Mouse (Mus musculus): ENCODE measurements at regions not wholly inside any gene's neighbourhood (a gene's known extent, or its start where the extent isn't known, plus 50 kb on each side); places are given as distances from the start of the nearest gene placed in this dataset.

DNA sequence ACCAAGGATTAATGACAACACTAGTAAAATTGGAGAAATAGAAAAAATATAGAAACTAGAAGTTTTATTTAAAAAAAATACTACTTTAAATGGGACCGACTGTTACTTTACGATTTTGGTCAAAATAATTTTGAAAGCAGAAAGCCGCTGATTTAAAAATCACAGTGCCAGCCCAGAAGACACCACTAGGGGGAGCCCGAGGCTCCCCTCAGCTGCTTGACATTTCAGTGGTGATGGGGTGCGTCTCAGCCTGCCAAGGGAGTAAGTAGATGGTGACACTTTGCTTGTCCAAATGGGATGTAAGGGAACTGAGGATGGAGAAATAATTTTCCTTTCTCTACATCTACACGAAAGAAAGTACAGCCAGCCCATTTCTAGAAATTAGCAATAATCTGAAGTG lies 257.0 kb downstream of the Ankrd50 start:
- no peak overlapping the region for H3K9ac ChIP-seq (ENCODE audit: low read depth, low read length)
- no peaks in the 10 kb centered on the region for H3K27me3 ChIP-seq (ENCODE audit: control insufficient read depth, insufficient read depth, low read length)
- H3K9me3 ChIP-seq (ENCODE audit: control insufficient read depth, low read length): no peaks in the 10 kb centered on the region
- no peaks in the 10 kb centered on the region for H3K36me3 ChIP-seq (ENCODE audit: control insufficient read depth, insufficient read depth, low read length)
- 30% methylated on average over 6 of the region's 6 CpGs for WGBS
- H3K27ac ChIP-seq (ENCODE audit: low read depth, low read length): no peak overlapping the region
- H3K4me3 ChIP-seq (ENCODE audit: low read length): no peak overlapping the region
- ATAC-seq (ENCODE audit: low FRiP score, low TSS enrichment): no peak
- peaks cover 11% of the 10 kb centered on the region; the same call in 1 of the 2 replicates for H3K4me1 ChIP-seq (ENCODE audit: control insufficient read depth, insufficient read depth, low read length)
- no peak overlapping the region for H3K4me2 ChIP-seq (replicated peaks; ENCODE audit: low read depth, low read length)

DNA sequence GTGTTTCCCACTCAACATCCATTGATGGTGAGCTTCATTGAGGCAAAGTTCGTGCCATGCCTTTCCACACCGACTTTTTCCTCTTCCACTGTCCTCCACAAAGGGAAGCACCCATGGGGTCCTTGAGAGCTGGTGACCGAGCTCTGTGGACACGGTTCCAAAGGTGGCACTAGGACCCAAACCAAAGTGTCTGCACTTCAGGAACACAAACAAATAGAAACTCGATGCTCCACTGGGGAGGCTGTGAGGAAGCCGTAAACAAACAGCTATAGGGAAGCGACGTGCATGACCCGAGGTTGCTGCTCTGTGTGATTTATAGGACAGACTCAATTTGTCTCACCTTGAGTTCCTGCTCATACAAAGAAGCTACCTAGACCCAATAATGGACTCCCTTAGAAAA lies 257.5 kb downstream of the Ankrd50 start:
- no peak overlapping the region for H3K4me3 ChIP-seq (ENCODE audit: low read length)
- H3K27ac ChIP-seq (ENCODE audit: low read depth, low read length): no peak overlapping the region
- no peaks in the 10 kb centered on the region for H3K9me3 ChIP-seq (ENCODE audit: control insufficient read depth, low read length)
- no peak overlapping the region for H3K4me2 ChIP-seq (replicated peaks; ENCODE audit: low read depth, low read length)
- H3K27me3 ChIP-seq (ENCODE audit: control insufficient read depth, insufficient read depth, low read length): no peaks in the 10 kb centered on the region
- peaks cover 6% of the 10 kb centered on the region; the same call in 1 of the 2 replicates for H3K4me1 ChIP-seq (ENCODE audit: control insufficient read depth, insufficient read depth, low read length)
- no peaks in the 10 kb centered on the region for H3K36me3 ChIP-seq (ENCODE audit: control insufficient read depth, insufficient read depth, low read length)
- 0 out of 2 replicates have a peak, but pooled peaks have one; percentile 32 for ATAC-seq (ENCODE audit: low FRiP score, low TSS enrichment)
- WGBS: 46% methylated on average over 9 of the region's 9 CpGs
- no peak overlapping the region for H3K9ac ChIP-seq (ENCODE audit: low read depth, low read length)

DNA sequence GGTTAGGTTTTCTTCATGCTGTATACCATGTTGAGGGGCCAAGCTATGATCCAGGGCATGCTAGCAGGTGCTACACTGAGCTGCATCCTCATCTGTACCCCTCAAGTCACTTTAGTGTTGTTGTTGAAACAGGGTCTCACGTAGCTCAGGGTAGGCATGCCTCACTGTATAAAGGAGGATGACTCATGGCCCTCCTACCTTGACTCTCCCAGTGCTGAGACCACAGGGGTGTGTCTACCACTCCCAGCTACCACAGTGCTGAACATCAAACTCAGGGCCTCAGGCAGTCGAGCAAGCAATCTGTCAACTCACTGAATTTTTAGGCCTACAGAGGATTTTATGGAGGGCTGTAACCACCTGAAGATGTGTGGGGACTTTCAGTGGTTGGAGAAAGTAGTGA lies 258.5 kb downstream of the Ankrd50 start:
- 53% methylated on average over 2 of the region's 2 CpGs for WGBS

DNA sequence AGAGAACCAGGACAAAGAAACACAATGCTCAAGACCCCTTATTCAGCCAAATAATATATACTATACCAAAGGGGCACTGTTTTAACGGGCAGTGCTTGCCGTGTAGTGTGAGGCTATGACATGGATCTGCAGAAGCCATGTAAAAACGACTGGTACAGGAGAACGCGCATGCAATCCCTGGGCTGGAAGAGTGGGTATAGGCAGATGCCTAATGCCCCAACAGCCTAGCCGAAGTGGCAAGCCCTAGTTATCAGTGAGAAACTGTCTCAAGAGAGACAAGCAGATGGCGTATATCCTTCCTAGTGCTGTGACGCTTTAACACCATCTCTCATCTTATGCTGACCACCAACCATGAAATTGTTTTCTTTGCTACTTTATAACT lies 262.8 kb downstream of the Ankrd50 start:
- 80% methylated on average over 8 of the region's 8 CpGs for WGBS
- Histone ChIP-seq H3K4me2 (replicated peaks; ENCODE audit: low read depth, low read length) (no peak overlapping the region), H3K27me3 (ENCODE audit: control insufficient read depth, insufficient read depth, low read length) (no peaks in the 10 kb centered on the region), H3K9me3 (ENCODE audit: control insufficient read depth, low read length) (no peaks in the 10 kb centered on the region), H3K4me3 (ENCODE audit: low read length) (no peak overlapping the region), H3K36me3 (ENCODE audit: control insufficient read depth, insufficient read depth, low read length) (no peaks in the 10 kb centered on the region), H3K4me1 (ENCODE audit: control insufficient read depth, insufficient read depth, low read length) (no peaks in the 10 kb centered on the region), H3K9ac (ENCODE audit: low read depth, low read length) (no peak overlapping the region), H3K27ac (ENCODE audit: low read depth, low read length) (no peak overlapping the region)
- peak; percentile 46; the same call in 1 of the 2 replicates for ATAC-seq (ENCODE audit: low FRiP score, low TSS enrichment)

More for the DNA sequence above, 258.5 kb downstream of the Ankrd50 start:
- H3K9me3 ChIP-seq (ENCODE audit: control insufficient read depth, low read length): no peaks in the 10 kb centered on the region
- no peaks in the 10 kb centered on the region for H3K27me3 ChIP-seq (ENCODE audit: control insufficient read depth, insufficient read depth, low read length)
- no peak overlapping the region for H3K27ac ChIP-seq (ENCODE audit: low read depth, low read length)
- H3K4me1 ChIP-seq (ENCODE audit: control insufficient read depth, insufficient read depth, low read length): no peaks in the 10 kb centered on the region; the same call in 1 of the 2 replicates
- H3K9ac ChIP-seq (ENCODE audit: low read depth, low read length): no peak overlapping the region
- H3K4me2 ChIP-seq (replicated peaks; ENCODE audit: low read depth, low read length): no peak overlapping the region
- H3K4me3 ChIP-seq (ENCODE audit: low read length): no peak overlapping the region
- ATAC-seq (ENCODE audit: low FRiP score, low TSS enrichment): no peak
- no peaks in the 10 kb centered on the region for H3K36me3 ChIP-seq (ENCODE audit: control insufficient read depth, insufficient read depth, low read length)

DNA sequence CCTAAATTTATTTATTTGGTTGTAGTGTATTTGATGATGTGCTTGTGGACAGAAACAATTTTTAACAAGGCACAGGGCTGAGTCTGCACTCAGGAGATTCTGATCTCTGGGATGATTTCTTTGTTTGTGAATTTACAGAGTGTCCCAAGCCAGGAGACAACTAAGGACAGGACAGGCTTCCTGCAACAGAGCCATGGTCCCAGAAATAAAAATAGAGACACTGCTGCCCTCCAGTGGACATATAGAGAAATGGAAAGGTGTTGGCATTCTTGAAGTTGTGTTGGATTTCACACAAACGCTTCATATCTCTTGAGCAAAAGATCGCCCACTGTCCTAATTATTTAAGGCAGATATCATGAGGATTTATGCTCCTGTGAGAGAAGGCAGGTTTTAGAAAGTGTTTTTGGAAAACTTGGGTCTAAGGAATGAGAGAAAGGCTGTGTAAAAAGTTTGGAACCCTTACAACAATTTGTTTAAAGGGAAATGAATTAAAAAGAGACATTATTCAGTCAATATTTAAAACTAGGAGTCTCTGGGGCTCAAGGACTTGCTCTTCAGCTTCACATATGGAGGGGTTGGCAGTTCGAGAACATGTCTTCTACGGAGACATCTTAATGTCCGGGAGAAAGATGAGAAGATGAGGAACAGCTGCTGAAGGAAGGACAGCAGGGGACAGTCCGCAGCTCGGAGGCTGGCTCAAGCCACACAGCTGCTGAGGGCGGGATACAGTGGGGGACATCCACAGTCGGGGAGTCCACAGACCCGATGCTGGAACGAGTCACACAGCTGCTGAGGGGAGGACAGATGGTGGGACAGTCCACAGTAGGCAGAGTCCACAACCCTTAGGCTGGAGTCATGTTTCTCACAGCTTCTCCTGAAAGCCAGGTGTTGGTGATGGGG lies 263.5 kb downstream of the Ankrd50 start:
- H3K9me3 ChIP-seq (ENCODE audit: control insufficient read depth, low read length): no peaks in the 10 kb centered on the region
- H3K27me3 ChIP-seq (ENCODE audit: control insufficient read depth, insufficient read depth, low read length): no peaks in the 10 kb centered on the region
- H3K9ac ChIP-seq (ENCODE audit: low read depth, low read length): no peak overlapping the region
- no peak overlapping the region; the same call in 1 of the 2 replicates for H3K4me2 ChIP-seq (replicated peaks; ENCODE audit: low read depth, low read length)
- peak; percentile 76; the same call in 1 of the 2 replicates for ATAC-seq (ENCODE audit: low FRiP score, low TSS enrichment)
- 21% methylated on average over 11 of the region's 11 CpGs for WGBS
- no peaks in the 10 kb centered on the region for H3K4me1 ChIP-seq (ENCODE audit: control insufficient read depth, insufficient read depth, low read length)
- H3K36me3 ChIP-seq (ENCODE audit: control insufficient read depth, insufficient read depth, low read length): no peaks in the 10 kb centered on the region
- H3K27ac ChIP-seq (ENCODE audit: low read depth, low read length): no peak overlapping the region
- no peak overlapping the region for H3K4me3 ChIP-seq (ENCODE audit: low read length)

DNA sequence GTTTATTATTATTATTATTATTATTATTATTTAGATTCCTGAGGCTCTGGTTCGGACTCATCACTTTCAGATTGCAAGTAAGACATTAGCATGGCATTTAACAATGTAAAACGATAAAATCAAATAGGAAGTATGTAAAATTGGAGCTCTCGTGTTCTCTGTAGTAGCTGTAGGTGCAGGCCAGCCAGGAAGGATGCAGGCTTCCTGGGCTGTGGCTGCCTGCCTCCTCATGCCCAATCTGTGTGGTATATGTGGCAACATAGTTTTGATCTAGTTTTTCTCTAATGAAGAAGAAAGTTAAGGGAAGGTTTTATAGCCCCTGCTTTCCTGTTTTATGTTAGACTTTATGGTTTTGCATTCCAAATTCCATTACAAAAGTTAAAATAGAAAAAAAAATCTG lies 275.6 kb downstream of the Ankrd50 start:
- Histone ChIP-seq H3K27me3 (ENCODE audit: control insufficient read depth, insufficient read depth, low read length) (no peaks in the 10 kb centered on the region), H3K27ac (ENCODE audit: low read depth, low read length) (no peak overlapping the region), H3K4me3 (ENCODE audit: low read length) (no peak overlapping the region), H3K9ac (ENCODE audit: low read depth, low read length) (no peak overlapping the region), H3K9me3 (ENCODE audit: control insufficient read depth, low read length) (no peaks in the 10 kb centered on the region), H3K4me2 (replicated peaks; ENCODE audit: low read depth, low read length) (no peak overlapping the region), H3K36me3 (ENCODE audit: control insufficient read depth, insufficient read depth, low read length) (no peaks in the 10 kb centered on the region), H3K4me1 (ENCODE audit: control insufficient read depth, insufficient read depth, low read length) (no peaks in the 10 kb centered on the region)
- 88% methylated on average over 3 of the region's 3 CpGs for WGBS
- ATAC-seq (ENCODE audit: low FRiP score, low TSS enrichment): no peak

DNA sequence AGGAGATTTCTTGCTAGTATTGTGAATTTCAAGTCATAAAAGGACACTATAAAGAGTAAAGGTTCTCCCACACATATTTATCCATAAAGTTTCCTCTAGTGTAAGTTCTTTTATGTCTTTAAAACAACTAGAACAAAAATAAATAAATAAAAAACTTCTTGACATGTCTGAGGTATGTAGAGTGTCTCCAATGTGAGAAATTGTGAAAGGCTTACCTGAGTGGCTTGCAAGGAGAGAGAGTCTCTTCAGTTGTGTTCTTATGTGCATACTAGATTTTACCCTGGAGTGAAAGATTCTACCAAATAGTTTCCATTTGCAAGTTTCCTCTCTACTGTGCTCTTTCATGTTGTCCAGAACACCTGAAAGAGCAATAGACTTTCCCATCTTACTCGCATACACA lies 276.8 kb downstream of the Ankrd50 start:
- no peaks in the 10 kb centered on the region for H3K4me1 ChIP-seq (ENCODE audit: control insufficient read depth, insufficient read depth, low read length)
- WGBS: 87% methylated on average over 1 of the region's 1 CpGs
- no peaks in the 10 kb centered on the region for H3K9me3 ChIP-seq (ENCODE audit: control insufficient read depth, low read length)
- no peaks in the 10 kb centered on the region for H3K36me3 ChIP-seq (ENCODE audit: control insufficient read depth, insufficient read depth, low read length)
- no peak for ATAC-seq (ENCODE audit: low FRiP score, low TSS enrichment)
- H3K4me3 ChIP-seq (ENCODE audit: low read length): no peak overlapping the region
- H3K4me2 ChIP-seq (replicated peaks; ENCODE audit: low read depth, low read length): no peak overlapping the region
- H3K9ac ChIP-seq (ENCODE audit: low read depth, low read length): no peak overlapping the region
- no peaks in the 10 kb centered on the region for H3K27me3 ChIP-seq (ENCODE audit: control insufficient read depth, insufficient read depth, low read length)
- no peak overlapping the region for H3K27ac ChIP-seq (ENCODE audit: low read depth, low read length)

DNA sequence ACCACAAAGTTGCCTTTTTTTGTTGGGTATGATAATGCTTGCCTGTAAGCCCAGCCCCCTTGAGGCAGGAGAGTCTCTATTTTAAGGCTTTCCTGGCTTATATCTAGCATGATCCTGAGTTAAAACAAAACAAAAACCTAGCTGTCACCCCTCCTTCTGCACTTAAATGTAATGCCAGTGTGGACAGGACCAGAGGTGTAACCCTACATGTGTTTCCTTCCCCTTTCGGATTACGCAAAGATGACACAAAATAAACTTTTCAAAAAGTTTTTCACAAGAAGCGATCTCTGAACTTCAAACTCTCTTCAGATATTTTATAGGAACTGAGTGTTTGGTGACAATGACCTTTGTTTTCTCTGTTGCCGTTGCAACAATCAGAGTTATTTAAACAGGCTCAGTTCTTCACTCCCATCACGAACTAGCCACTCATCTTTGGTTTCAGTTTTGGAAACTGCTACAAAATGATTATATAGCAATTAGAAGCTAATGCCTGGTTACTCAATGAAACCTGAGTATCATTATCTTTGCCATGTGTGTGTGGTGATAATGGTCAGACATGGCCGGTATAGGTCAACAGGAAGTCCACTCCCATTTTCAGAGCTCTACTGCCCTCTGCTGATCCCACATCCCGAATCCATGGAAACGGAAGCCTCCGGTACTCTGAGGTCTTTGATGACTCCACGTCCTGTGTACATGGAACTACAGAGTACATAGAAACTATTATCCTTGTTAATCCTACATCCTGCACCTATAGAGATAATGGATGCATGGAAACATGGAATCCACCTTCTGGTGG lies 282.6 kb downstream of the Ankrd50 start:
- no peaks in the 10 kb centered on the region for H3K27me3 ChIP-seq (ENCODE audit: control insufficient read depth, insufficient read depth, low read length)
- ATAC-seq (ENCODE audit: low FRiP score, low TSS enrichment): no peak
- no peak overlapping the region for H3K4me2 ChIP-seq (replicated peaks; ENCODE audit: low read depth, low read length)
- no peak overlapping the region for H3K9ac ChIP-seq (ENCODE audit: low read depth, low read length)
- no peaks in the 10 kb centered on the region for H3K9me3 ChIP-seq (ENCODE audit: control insufficient read depth, low read length)
- 66% methylated on average over 10 of the region's 10 CpGs for WGBS
- H3K4me1 ChIP-seq (ENCODE audit: control insufficient read depth, insufficient read depth, low read length): no peaks in the 10 kb centered on the region
- H3K36me3 ChIP-seq (ENCODE audit: control insufficient read depth, insufficient read depth, low read length): no peaks in the 10 kb centered on the region
- H3K27ac ChIP-seq (ENCODE audit: low read depth, low read length): no peak overlapping the region
- H3K4me3 ChIP-seq (ENCODE audit: low read length): no peak overlapping the region

DNA sequence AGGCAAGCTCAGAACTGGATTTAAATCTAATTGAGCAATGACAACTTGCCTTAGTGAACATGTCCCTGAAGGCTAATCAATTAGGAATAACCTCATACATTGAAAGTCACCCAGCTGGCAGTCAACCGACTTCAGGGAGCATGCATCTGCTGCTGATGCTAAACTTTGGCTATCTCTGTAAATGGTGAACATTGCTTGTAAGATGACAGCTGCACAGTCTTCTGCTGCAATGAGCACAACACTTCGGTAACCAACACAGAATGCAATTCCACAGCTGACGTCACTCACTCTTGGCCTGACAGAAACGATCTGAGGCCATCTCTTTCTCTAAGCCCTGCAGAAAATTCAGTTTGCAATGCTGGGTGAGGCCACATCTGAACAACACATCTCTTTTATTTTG lies 290.6 kb downstream of the Ankrd50 start:
- WGBS: 77% methylated on average over 4 of the region's 4 CpGs
- Histone ChIP-seq H3K27me3 (ENCODE audit: control insufficient read depth, insufficient read depth, low read length) (no peaks in the 10 kb centered on the region), H3K4me1 (ENCODE audit: control insufficient read depth, insufficient read depth, low read length) (no peaks in the 10 kb centered on the region), H3K27ac (ENCODE audit: low read depth, low read length) (no peak overlapping the region), H3K36me3 (ENCODE audit: control insufficient read depth, insufficient read depth, low read length) (no peaks in the 10 kb centered on the region), H3K4me2 (replicated peaks; ENCODE audit: low read depth, low read length) (no peak overlapping the region), H3K9me3 (ENCODE audit: control insufficient read depth, low read length) (no peaks in the 10 kb centered on the region), H3K4me3 (ENCODE audit: low read length) (no peak overlapping the region), H3K9ac (ENCODE audit: low read depth, low read length) (no peak overlapping the region)
- ATAC-seq (ENCODE audit: low FRiP score, low TSS enrichment): no peak

Data from kidney, embryonic 14.5 days (tissue).